Mouse (Mus musculus) liver, embryonic 12.5 days (tissue): ENCODE measurements around the gene Ccnl2. TPM values are rescaled to one million over a fixed set of nuclear protein-coding genes. Genes with fewer than 3 reads are reported as not detected.

Experiments used
- ATAC-seq: fragments of 200-750 bp; cut with Nextera tagmentation; 2 replicates; pipeline ENCODE4 v1.8.0; 2017; ENCODE audit warnings: moderate number of reproducible peaks, mild to moderate bottlenecking, moderate library complexity
- H3K27ac ChIP-seq: fragments of 300-500 bp; sonication (generic); 2 replicates; pipeline ENCODE4 v1.5.1; 2016; ENCODE audit warnings: mild to moderate bottlenecking
- H3K27me3 ChIP-seq: fragments of 300-500 bp; sonication (generic); replicated peaks from 2 replicates; pipeline ENCODE4 v1.6.1; 2016; ENCODE audit warnings: mild to moderate bottlenecking, moderate library complexity
- H3K36me3 ChIP-seq: fragments of 300-500 bp; sonication (generic); 2 replicates; pipeline ENCODE4 v1.6.1; 2016; ENCODE audit warnings: mild to moderate bottlenecking, moderate library complexity
- H3K4me1 ChIP-seq: fragments of 300-500 bp; sonication (generic); 2 replicates; pipeline ENCODE4 v1.6.1; 2016
- H3K4me2 ChIP-seq: fragments of 300-500 bp; sonication (generic); 2 replicates; pipeline ENCODE4 v1.6.1; 2016; ENCODE audit warnings: mild to moderate bottlenecking, moderate library complexity
- H3K4me3 ChIP-seq: fragments of 300-500 bp; sonication (generic); 2 replicates; pipeline ENCODE4 v1.5.1; 2016; ENCODE audit warnings: mild to moderate bottlenecking, moderate library complexity
- H3K9ac ChIP-seq: fragments of 300-500 bp; sonication (generic); 2 replicates; pipeline ENCODE4 v1.6.1; 2016; ENCODE audit warnings: mild to moderate bottlenecking, moderate library complexity
- H3K9me3 ChIP-seq: fragments of 300-500 bp; sonication (generic); replicated peaks from 2 replicates; pipeline ENCODE4 v1.6.1; 2016; ENCODE audit warnings: mild to moderate bottlenecking, moderate library complexity
- WGBS: fragments of 180-500 bp; shearing (Covaris S2); methylation state at CpG from one replicate; pipeline ENCODE4 v1.1.7; 2016; ENCODE audit not compliant: insufficient replicate concordance; 5-methylcytosine and 5-hydroxymethylcytosine counted together
- polyA plus RNA-seq: library from polyadenylated mRNA; unstranded; fragments of >200 nt; fragmentation: Nextera tagmentation; extraction: Ambion mirVana; gene quantifications from 2 replicates; pipeline ENCODE4 v1.2.1, GENCODE M21; 2016

Ccnl2 gene
- polyA plus RNA-seq, 1 experiment from 2014 or later: 101 TPM

DNA sequence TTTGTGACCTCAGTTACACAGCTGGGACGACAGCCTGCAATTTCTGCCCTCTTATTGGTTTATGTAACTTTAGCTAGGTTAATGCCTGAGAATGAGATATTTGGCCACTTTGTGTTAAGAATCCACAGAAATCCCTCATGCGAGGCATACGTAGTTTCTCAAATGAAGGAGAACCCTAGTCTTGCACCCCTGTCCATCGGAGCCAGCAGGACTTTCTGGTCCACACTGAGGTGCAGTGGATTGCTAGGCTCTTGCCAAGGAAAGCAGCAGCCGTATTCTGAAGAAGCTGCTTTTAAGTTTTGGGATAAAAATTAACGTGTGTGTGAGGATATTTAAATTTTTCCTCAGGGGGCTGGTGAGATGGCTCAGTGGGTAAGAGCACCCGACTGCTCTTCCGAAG lies 18.3 kb downstream of the Ccnl2 start:
- H3K4me3 ChIP-seq: peak overlapping the region; percentile 80
- H3K27me3 ChIP-seq: no peaks in the 10 kb centered on the region
- peaks cover 52% of the 10 kb centered on the region for H3K36me3 ChIP-seq
- peak overlapping the region; percentile 62 for H3K9ac ChIP-seq
- 50% methylated on average over 8 of the region's 8 CpGs for WGBS
- no peaks in the 10 kb centered on the region for H3K9me3 ChIP-seq
- no peak for ATAC-seq
- peak overlapping the region; percentile 89 for H3K4me2 ChIP-seq
- H3K27ac ChIP-seq: peak overlapping the region; percentile 91
- H3K4me1 ChIP-seq: peaks cover 32% of the 10 kb centered on the region

DNA sequence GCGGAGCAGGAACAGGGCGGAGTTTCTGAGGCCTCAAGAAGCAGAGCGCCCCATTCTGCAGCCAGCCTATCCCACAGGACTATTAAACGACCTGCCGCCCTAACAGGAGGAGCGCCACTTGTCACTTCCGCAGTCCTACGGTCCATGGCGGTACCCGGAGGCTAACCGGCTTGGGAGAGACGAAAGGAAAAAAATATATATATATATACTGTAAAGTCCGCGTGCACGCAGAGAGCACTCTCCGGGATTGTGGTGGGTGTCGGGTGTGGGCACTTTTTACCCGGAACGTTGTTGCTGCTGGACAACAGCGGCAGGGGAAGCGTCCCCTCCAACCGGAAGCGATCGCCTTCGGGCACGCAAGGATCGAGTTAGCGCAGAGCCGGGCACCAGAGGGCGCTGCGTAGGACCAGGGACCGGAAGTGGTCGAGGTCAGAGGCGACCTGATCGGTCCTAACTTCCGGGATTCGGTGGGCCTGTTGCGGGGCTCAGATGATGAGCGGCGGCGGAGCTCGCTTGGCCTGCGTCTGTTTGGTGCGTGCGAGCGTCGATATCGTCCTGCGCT lies 19.0 kb downstream of the Ccnl2 start, which contains the start of gene Aurkaip1:
TSS of gene Aurkaip1 (plus strand) at position 68 of the 562 bp plus-strand sequence.
- peak within 1 kb of the TSS; percentile 88 for H3K9ac ChIP-seq
- under 1% methylated on average over 49 of the region's 49 CpGs for WGBS
- H3K27ac ChIP-seq: peak within 1 kb of the TSS; percentile 91
- H3K4me3 ChIP-seq: peak within 1 kb of the TSS; percentile 80
- peaks cover 32% of the 10 kb centered on the region for H3K4me1 ChIP-seq
- no peaks in the 10 kb centered on the region for H3K27me3 ChIP-seq
- ATAC-seq: peak; percentile 96
- H3K9me3 ChIP-seq: no peaks in the 10 kb centered on the region
- peak within 1 kb of the TSS; percentile 89 for H3K4me2 ChIP-seq
- peaks cover 48% of the 10 kb centered on the region for H3K36me3 ChIP-seq

DNA sequence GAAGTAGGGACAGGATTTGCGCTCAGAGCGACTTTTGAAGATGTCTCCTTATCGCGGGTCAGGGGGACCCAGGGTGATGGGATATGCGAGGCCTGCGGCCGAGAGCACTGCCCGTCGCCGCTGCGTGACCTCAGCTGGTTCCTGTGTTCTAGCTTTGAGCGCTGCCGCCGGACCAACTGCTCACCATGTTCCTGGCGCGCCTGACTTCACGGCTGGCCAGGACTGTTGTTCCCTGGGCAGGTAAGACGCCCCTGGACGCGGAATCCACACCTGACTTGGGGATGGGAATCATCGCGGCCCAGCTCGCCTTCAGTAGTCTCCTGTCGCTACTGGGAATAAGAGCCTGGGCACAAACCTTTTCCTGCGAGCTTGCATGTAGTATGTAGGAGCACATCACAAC lies 19.5 kb downstream of the Ccnl2 start:
- peak overlapping the region; percentile 89 for H3K4me2 ChIP-seq
- ATAC-seq: peak; percentile 23
- H3K27me3 ChIP-seq: no peaks in the 10 kb centered on the region
- H3K4me3 ChIP-seq: peak overlapping the region; percentile 80
- no peaks in the 10 kb centered on the region for H3K9me3 ChIP-seq
- under 1% methylated on average over 25 of the region's 25 CpGs for WGBS
- peaks cover 32% of the 10 kb centered on the region for H3K4me1 ChIP-seq
- H3K9ac ChIP-seq: peak overlapping the region; percentile 88
- H3K27ac ChIP-seq: peak overlapping the region; percentile 91
- H3K36me3 ChIP-seq: peaks cover 42% of the 10 kb centered on the region

GRCm38 (mm10) chr4:155832321-155832720 lies 20.0 kb downstream of the Ccnl2 start:
- Histone ChIP-seq H3K4me2 (peak overlapping the region; percentile 89), H3K4me1 (peaks cover 32% of the 10 kb centered on the region), H3K9me3 (no peaks in the 10 kb centered on the region), H3K27ac (peak overlapping the region; percentile 91), H3K9ac (peak overlapping the region; percentile 88), H3K36me3 (peaks cover 37% of the 10 kb centered on the region), H3K27me3 (no peaks in the 10 kb centered on the region), H3K4me3 (peak overlapping the region; percentile 80)
- WGBS: 46% methylated on average over 10 of the region's 10 CpGs
- ATAC-seq: no peak

DNA sequence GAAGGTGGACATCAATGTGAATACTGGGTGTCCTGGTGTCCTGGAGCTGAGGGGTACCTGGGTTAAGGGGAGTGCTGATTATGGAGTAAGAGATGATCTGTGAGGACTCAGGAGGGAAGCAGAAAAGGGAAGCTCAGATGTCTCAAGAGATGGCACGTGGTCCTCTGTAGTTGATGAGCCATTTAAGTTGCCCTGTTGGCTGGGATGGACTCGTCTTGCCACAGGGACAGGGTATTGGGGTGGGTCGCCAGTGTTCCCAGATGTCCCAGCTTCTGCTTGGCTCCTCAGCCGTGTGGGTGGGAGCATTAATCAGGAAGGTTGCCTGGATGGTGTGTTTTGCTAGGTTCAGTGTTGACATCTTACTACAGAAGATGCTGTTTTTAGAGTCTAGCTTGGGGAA lies 20.9 kb downstream of the Ccnl2 start:
- H3K27me3 ChIP-seq: no peaks in the 10 kb centered on the region
- H3K4me3 ChIP-seq: peak overlapping the region; percentile 80; the same call in 1 of the 2 replicates
- WGBS: 69% methylated on average over 4 of the region's 4 CpGs
- ATAC-seq: no peak
- H3K27ac ChIP-seq: no peak overlapping the region
- H3K9me3 ChIP-seq: no peaks in the 10 kb centered on the region
- H3K36me3 ChIP-seq: peaks cover 28% of the 10 kb centered on the region
- H3K9ac ChIP-seq: peak overlapping the region; percentile 88; the same call in 1 of the 2 replicates
- peaks cover 41% of the 10 kb centered on the region for H3K4me1 ChIP-seq
- peak overlapping the region; percentile 89; the same call in 1 of the 2 replicates for H3K4me2 ChIP-seq

GRCm38 (mm10) chr4:155833836-155834235 lies 21.5 kb downstream of the Ccnl2 start:
- 45% methylated on average over 2 of the region's 2 CpGs for WGBS
- peaks cover 44% of the 10 kb centered on the region for H3K4me1 ChIP-seq
- H3K4me3 ChIP-seq: no peak overlapping the region
- H3K27ac ChIP-seq: peak overlapping the region; percentile 24; the same call in 1 of the 2 replicates
- no peak for ATAC-seq
- H3K27me3 ChIP-seq: no peaks in the 10 kb centered on the region
- H3K36me3 ChIP-seq: peaks cover 23% of the 10 kb centered on the region
- no peaks in the 10 kb centered on the region for H3K9me3 ChIP-seq
- H3K9ac ChIP-seq: no peak overlapping the region
- no peak overlapping the region for H3K4me2 ChIP-seq

DNA sequence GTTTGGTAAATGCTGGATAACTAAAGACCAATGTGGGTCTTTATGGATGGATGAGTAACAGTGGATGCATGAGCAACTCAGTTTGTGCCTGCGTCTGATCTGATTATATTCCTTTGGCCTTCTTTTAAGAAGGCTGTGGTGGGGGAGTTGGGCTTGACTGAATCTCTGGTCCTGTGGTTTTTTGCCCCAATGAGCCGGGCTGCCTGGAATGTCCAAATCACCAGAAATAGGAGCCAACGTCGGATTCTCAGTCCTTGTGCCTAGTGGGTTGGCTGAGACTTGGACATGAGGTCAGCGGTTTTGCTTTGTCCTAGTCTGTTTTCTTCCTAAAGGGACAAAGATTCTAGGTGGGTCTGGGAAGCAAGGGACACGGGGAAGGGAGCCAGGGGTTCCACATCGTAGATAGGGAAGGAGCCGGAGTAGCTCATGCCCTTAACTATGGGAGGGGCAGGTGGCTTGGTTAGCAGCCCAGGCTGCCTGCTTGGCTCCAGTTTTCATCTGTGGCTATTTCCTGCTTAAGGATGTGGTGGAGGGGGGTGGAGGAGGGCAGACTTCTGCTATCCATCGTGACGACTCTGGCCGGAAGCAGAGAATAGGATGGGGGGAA lies 25.2 kb downstream of the Ccnl2 start:
- Histone ChIP-seq H3K9ac (no peak overlapping the region), H3K27ac (no peak overlapping the region)

DNA sequence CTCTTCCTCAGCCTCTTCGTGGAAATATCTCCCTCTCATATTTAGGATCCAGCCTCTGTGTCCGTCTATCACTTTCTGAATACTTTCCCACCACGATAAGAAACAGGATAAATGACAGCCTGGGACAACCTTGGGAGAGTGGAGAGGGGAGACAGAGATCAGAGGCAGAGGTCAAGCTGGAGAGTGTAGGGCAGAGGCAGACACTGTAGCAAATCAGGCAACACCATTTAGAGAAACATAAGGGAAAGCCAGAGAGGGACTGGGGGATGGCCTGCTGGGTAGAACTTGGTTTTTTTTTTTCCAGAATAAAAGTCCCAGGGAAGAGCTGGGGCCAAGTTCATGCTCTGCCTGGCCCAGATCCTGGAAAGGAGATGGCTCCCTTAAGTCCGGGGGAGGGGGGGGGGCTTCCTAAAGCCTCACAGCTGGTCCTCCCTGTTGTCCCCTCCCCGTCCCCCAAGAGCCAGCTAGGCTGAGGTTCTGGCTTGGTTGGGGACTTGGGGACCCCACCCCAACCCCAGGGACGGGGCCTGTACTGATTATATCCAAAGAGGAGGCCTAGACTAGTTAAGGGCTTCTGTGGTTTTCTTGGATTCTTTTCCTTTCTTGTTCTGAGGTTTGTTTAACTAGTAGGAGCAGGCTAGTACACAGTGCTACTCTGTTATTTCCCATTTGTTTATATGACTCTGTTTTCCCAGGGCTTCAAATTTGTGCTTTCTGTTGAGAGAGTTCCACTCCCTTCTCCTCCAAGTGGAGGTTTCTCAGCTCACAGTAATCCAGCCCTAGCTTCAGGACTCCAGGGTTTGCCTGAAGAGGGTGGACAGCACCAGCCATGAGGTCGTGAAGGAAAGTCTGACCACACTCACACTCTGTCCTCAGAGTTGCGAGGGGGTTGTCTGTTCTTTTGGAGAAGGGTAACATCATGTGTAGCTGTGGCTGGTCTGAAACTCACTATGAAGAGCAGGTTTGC lies 26.2 kb downstream of the Ccnl2 start:
- WGBS: 40% methylated on average over 8 of the region's 8 CpGs
- no peak overlapping the region for H3K27ac ChIP-seq
- no peak overlapping the region for H3K4me3 ChIP-seq
- no peaks in the 10 kb centered on the region for H3K9me3 ChIP-seq
- peaks cover 7% of the 10 kb centered on the region for H3K36me3 ChIP-seq
- ATAC-seq: no peak
- peaks cover 43% of the 10 kb centered on the region for H3K27me3 ChIP-seq
- no peak overlapping the region for H3K9ac ChIP-seq
- H3K4me1 ChIP-seq: peaks cover 50% of the 10 kb centered on the region
- no peak overlapping the region for H3K4me2 ChIP-seq

More for the DNA sequence above, 25.2 kb downstream of the Ccnl2 start:
- peaks cover 59% of the 10 kb centered on the region for H3K4me1 ChIP-seq
- peaks cover 17% of the 10 kb centered on the region for H3K36me3 ChIP-seq
- 35% methylated on average over 11 of the region's 11 CpGs for WGBS
- peaks cover 34% of the 10 kb centered on the region for H3K27me3 ChIP-seq
- ATAC-seq: no peak
- no peak overlapping the region for H3K4me3 ChIP-seq
- H3K4me2 ChIP-seq: no peak overlapping the region
- H3K9me3 ChIP-seq: no peaks in the 10 kb centered on the region

DNA sequence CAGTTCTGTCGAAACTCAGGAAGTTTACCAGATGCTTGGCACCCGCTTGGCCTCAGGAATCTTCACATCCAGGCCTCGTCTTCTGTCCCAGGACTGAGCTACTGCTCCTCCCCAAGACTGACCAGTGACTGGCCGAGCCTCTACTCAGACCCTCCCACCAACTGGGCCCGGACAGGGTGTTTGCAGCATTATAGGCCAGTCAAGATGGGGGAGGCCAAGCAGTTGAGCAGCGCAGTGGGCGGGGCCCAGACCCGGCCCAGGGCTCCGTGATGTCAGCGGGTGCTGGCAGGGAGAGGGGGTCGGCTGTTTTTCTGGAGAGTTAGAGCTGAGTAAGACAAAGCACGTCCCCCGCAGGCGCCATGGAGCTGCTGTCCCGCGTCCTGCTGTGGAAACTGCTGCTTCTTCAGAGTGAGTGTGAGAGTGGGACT lies 27.2 kb downstream of the Ccnl2 start, which contains the start of gene Mxra8:
TSS of gene Mxra8 (plus strand) at position 198 of the 428 bp plus-strand sequence.
- Histone ChIP-seq H3K4me1 (peaks cover 41% of the 10 kb centered on the region), H3K27me3 (peaks cover 46% of the 10 kb centered on the region), H3K27ac (0 out of 2 replicates have a peak within 1 kb of the TSS, but pooled peaks have one; percentile 36), H3K9me3 (no peaks in the 10 kb centered on the region), H3K4me3 (peak within 1 kb of the TSS; percentile 66), H3K4me2 (peak within 1 kb of the TSS; percentile 95), H3K36me3 (no peaks in the 10 kb centered on the region), H3K9ac (peak within 1 kb of the TSS; percentile 73)
- peak; percentile 48 for ATAC-seq
- WGBS: 18% methylated on average over 16 of the region's 16 CpGs

GRCm38 (mm10) chr4:155840076-155841002 lies 28.1 kb downstream of the Ccnl2 start:
- H3K4me1 ChIP-seq: peaks cover 41% of the 10 kb centered on the region
- no peaks in the 10 kb centered on the region for H3K9me3 ChIP-seq
- ATAC-seq: no peak; the same call in 1 of the 2 replicates
- WGBS: 23% methylated on average over 8 of the region's 8 CpGs
- H3K4me2 ChIP-seq: peak overlapping the region; percentile 95
- H3K27ac ChIP-seq: peak overlapping the region; percentile 51; the same call in 1 of the 2 replicates
- no peaks in the 10 kb centered on the region for H3K36me3 ChIP-seq
- peak overlapping the region; percentile 73 for H3K9ac ChIP-seq
- H3K4me3 ChIP-seq: peak overlapping the region; percentile 66
- peaks cover 46% of the 10 kb centered on the region for H3K27me3 ChIP-seq
